Mouse (Mus musculus) retina, postnatal 1 day (tissue): ENCODE measurements at regions not wholly inside any gene's neighbourhood (a gene's known extent, or its start where the extent isn't known, plus 50 kb on each side); places are given as distances from the start of the nearest gene placed in this dataset.
"Not testable (repeated sequence)": the region's sequence is repeated elsewhere in the genome, so short reads cannot be mapped to it uniquely, and the experiment has no call there.

Source experiments
- DNase-seq: peaks from one replicate; pipeline ENCODE4 v3.0.0-alpha.2; 2012

GRCm38 (mm10) chr11:26683850-26684249 lies 90.1 kb upstream of the Vrk2 start:
- DNase-seq: no peak

- DNase-seq: peak; percentile 73
Observed at GRCm38 (mm10) chr11:26667251-26667650, 73.5 kb upstream of the Vrk2 start.

GRCm38 (mm10) chr11:26660878-26661277 lies 67.1 kb upstream of the Vrk2 start:
- no peak for DNase-seq

- not testable (repeated sequence) for DNase-seq
Observed at GRCm38 (mm10) chr11:26649165-26649564, 55.4 kb upstream of the Vrk2 start.
